Mouse (Mus musculus) intestine, embryonic 16.5 days (tissue): ENCODE measurements around the gene Syt1. TPM values are rescaled to one million over a fixed set of nuclear protein-coding genes. Genes with fewer than 3 reads are reported as not detected.

Source experiments
- ATAC-seq: fragments of 200-750 bp; cut with Nextera tagmentation; 2 replicates; pipeline ENCODE4 v1.8.0; 2017; ENCODE audit warnings: moderate TSS enrichment, moderate library complexity
- H3K27ac ChIP-seq: fragments of 300-500 bp; sonication (generic); 2 replicates; pipeline ENCODE4 v1.5.1; 2014; ENCODE audit warnings: mild to moderate bottlenecking, low read length
- H3K27me3 ChIP-seq: fragments of 300-500 bp; sonication (generic); replicated peaks from 2 replicates; pipeline ENCODE4 v1.6.1; 2014; ENCODE audit warnings: low read length, control low read depth, mixed read lengths; ENCODE audit not compliant: control insufficient read depth, insufficient read depth
- H3K36me3 ChIP-seq: fragments of 300-500 bp; sonication (generic); 2 replicates; pipeline ENCODE4 v1.6.1; 2014; ENCODE audit warnings: low read length, control low read depth; ENCODE audit not compliant: control insufficient read depth, insufficient read depth
- H3K4me1 ChIP-seq: fragments of 300-500 bp; sonication (generic); 2 replicates; pipeline ENCODE4 v1.6.1; 2014; ENCODE audit warnings: low read length, control low read depth, mixed read lengths; ENCODE audit not compliant: control insufficient read depth, insufficient read depth
- H3K4me2 ChIP-seq: fragments of 300-500 bp; sonication (generic); 2 replicates; pipeline ENCODE4 v1.6.1; 2014; ENCODE audit warnings: low read depth, low read length, control low read depth
- H3K4me3 ChIP-seq: fragments of 300-500 bp; sonication (generic); 2 replicates; pipeline ENCODE4 v1.5.1; 2014; ENCODE audit warnings: mild to moderate bottlenecking, low read length
- H3K9ac ChIP-seq: fragments of 300-500 bp; sonication (generic); 2 replicates; pipeline ENCODE4 v1.6.1; 2014; ENCODE audit warnings: low read depth, low read length
- H3K9me3 ChIP-seq: fragments of 300-500 bp; sonication (generic); 2 replicates; pipeline ENCODE4 v1.6.1; 2016; ENCODE audit warnings: low read length, control low read depth; ENCODE audit not compliant: control insufficient read depth
- WGBS: fragments of 180-500 bp; shearing (Covaris S2); extraction: QIAGEN DNeasy Blood & Tissue Kit; methylation state at CpG from one replicate; pipeline ENCODE4 v1.1.7; 2014; 5-methylcytosine and 5-hydroxymethylcytosine counted together
- polyA plus RNA-seq: library from polyadenylated mRNA; unstranded; fragments of >200 nt; fragmentation: Nextera tagmentation; extraction: Ambion mirVana; gene quantifications from 2 replicates; pipeline ENCODE4 v1.2.1, GENCODE M21; 2015

Gene Syt1
- polyA plus RNA-seq, 1 experiment from 2014 or later: 6.9 TPM

GRCm38 (mm10) chr10:108743759-108744158 lies 267.0 kb downstream of the Syt1 start:
- Histone ChIP-seq H3K9me3 (no peaks in the 10 kb centered on the region), H3K9ac (no peak overlapping the region), H3K4me1 (no peaks in the 10 kb centered on the region), H3K4me2 (no peak overlapping the region), H3K27ac (no peak overlapping the region), H3K36me3 (no peaks in the 10 kb centered on the region), H3K4me3 (no peak overlapping the region), H3K27me3 (no peaks in the 10 kb centered on the region)
- no peak for ATAC-seq
- WGBS: 88% methylated on average over 2 of the region's 2 CpGs

GRCm38 (mm10) chr10:108733982-108734381 lies 276.8 kb downstream of the Syt1 start:
- Histone ChIP-seq H3K27me3 (no peaks in the 10 kb centered on the region), H3K9ac (no peak overlapping the region), H3K4me2 (no peak overlapping the region), H3K4me1 (no peaks in the 10 kb centered on the region), H3K27ac (no peak overlapping the region), H3K36me3 (no peaks in the 10 kb centered on the region), H3K9me3 (no peaks in the 10 kb centered on the region), H3K4me3 (no peak overlapping the region)
- no peak for ATAC-seq
- 45% methylated on average over 2 of the region's 2 CpGs for WGBS

GRCm38 (mm10) chr10:108728961-108729360 lies 281.8 kb downstream of the Syt1 start:
- Histone ChIP-seq H3K27ac (no peak overlapping the region), H3K27me3 (no peaks in the 10 kb centered on the region), H3K9ac (no peak overlapping the region), H3K36me3 (no peaks in the 10 kb centered on the region), H3K4me3 (no peak overlapping the region), H3K9me3 (no peaks in the 10 kb centered on the region), H3K4me2 (no peak overlapping the region), H3K4me1 (no peaks in the 10 kb centered on the region)
- no peak for ATAC-seq
- 81% methylated on average over 8 of the region's 8 CpGs for WGBS

- no peak overlapping the region for H3K27ac ChIP-seq
- H3K9ac ChIP-seq: no peak overlapping the region
- no peak for ATAC-seq
- H3K4me1 ChIP-seq: no peaks in the 10 kb centered on the region
- H3K4me3 ChIP-seq: no peak overlapping the region
- H3K36me3 ChIP-seq: no peaks in the 10 kb centered on the region
- H3K9me3 ChIP-seq: no peaks in the 10 kb centered on the region
- WGBS: 82% methylated on average over 4 of the region's 4 CpGs
- H3K4me2 ChIP-seq: no peak overlapping the region
- no peaks in the 10 kb centered on the region for H3K27me3 ChIP-seq
Observed at GRCm38 (mm10) chr10:108726391-108726790, 284.4 kb downstream of the Syt1 start.

GRCm38 (mm10) chr10:108724878-108725277 lies 285.9 kb downstream of the Syt1 start:
- no peak for ATAC-seq
- H3K4me1 ChIP-seq: no peaks in the 10 kb centered on the region
- H3K4me2 ChIP-seq: no peak overlapping the region
- no peak overlapping the region for H3K9ac ChIP-seq
- H3K4me3 ChIP-seq: no peak overlapping the region
- no peak overlapping the region for H3K27ac ChIP-seq
- WGBS: 77% methylated on average over 3 of the region's 3 CpGs
- no peaks in the 10 kb centered on the region for H3K27me3 ChIP-seq
- H3K9me3 ChIP-seq: no peaks in the 10 kb centered on the region
- H3K36me3 ChIP-seq: no peaks in the 10 kb centered on the region

- Histone ChIP-seq H3K36me3 (no peaks in the 10 kb centered on the region), H3K27me3 (no peaks in the 10 kb centered on the region), H3K4me3 (no peak overlapping the region), H3K9me3 (no peaks in the 10 kb centered on the region), H3K4me2 (no peak overlapping the region), H3K27ac (no peak overlapping the region), H3K9ac (no peak overlapping the region), H3K4me1 (no peaks in the 10 kb centered on the region)
- WGBS: 60% methylated on average over 5 of the region's 5 CpGs
- ATAC-seq: no peak
Observed at GRCm38 (mm10) chr10:108710514-108710913, 300.3 kb downstream of the Syt1 start.

- Histone ChIP-seq H3K9me3 (no peaks in the 10 kb centered on the region), H3K27me3 (no peaks in the 10 kb centered on the region), H3K4me1 (no peaks in the 10 kb centered on the region), H3K36me3 (no peaks in the 10 kb centered on the region), H3K4me3 (no peak overlapping the region), H3K27ac (no peak overlapping the region), H3K4me2 (no peak overlapping the region), H3K9ac (no peak overlapping the region)
- no peak for ATAC-seq
- 92% methylated on average over 3 of the region's 3 CpGs for WGBS
Observed at GRCm38 (mm10) chr10:108705658-108706057, 305.1 kb downstream of the Syt1 start.

GRCm38 (mm10) chr10:108701361-108702128 lies 309.2 kb downstream of the Syt1 start:
- H3K4me1 ChIP-seq: no peaks in the 10 kb centered on the region
- no peak overlapping the region for H3K27ac ChIP-seq
- no peak overlapping the region for H3K4me3 ChIP-seq
- no peaks in the 10 kb centered on the region for H3K27me3 ChIP-seq
- H3K36me3 ChIP-seq: no peaks in the 10 kb centered on the region
- no peaks in the 10 kb centered on the region for H3K9me3 ChIP-seq
- WGBS: 78% methylated on average over 14 of the region's 14 CpGs
- H3K9ac ChIP-seq: no peak overlapping the region
- no peak for ATAC-seq
- H3K4me2 ChIP-seq: no peak overlapping the region

- Histone ChIP-seq H3K4me2 (no peak within 1 kb of the TSS), H3K9ac (no peak within 1 kb of the TSS), H3K27ac (no peak within 1 kb of the TSS), H3K36me3 (no peaks in the 10 kb centered on the region), H3K9me3 (no peaks in the 10 kb centered on the region), H3K27me3 (no peaks in the 10 kb centered on the region), H3K4me1 (no peaks in the 10 kb centered on the region), H3K4me3 (no peak within 1 kb of the TSS)
- WGBS: 93% methylated on average over 9 of the region's 9 CpGs
- no peak for ATAC-seq
Observed at GRCm38 (mm10) chr10:108699946-108700345, 310.8 kb downstream of the Syt1 start, which contains the start of gene Gm5136. Gene Gm5136, minus strand, starts transcription at chr10:108700160.

GRCm38 (mm10) chr10:108697062-108697461 lies 313.7 kb downstream of the Syt1 start:
- ATAC-seq: no peak
- H3K9ac ChIP-seq: no peak overlapping the region
- 44% methylated on average over 5 of the region's 5 CpGs for WGBS
- no peak overlapping the region for H3K27ac ChIP-seq
- H3K36me3 ChIP-seq: no peaks in the 10 kb centered on the region
- no peaks in the 10 kb centered on the region for H3K4me1 ChIP-seq
- no peak overlapping the region for H3K4me2 ChIP-seq
- no peaks in the 10 kb centered on the region for H3K27me3 ChIP-seq
- H3K9me3 ChIP-seq: no peaks in the 10 kb centered on the region
- H3K4me3 ChIP-seq: no peak overlapping the region
